Mouse (Mus musculus): ENCODE data around the gene Sspo. TPM values are rescaled to one million over a fixed set of nuclear protein-coding genes. Genes with fewer than 3 reads are reported as not detected.

Gene Sspo
- polyA plus RNA-seq, 1 experiment from 2014 or later, result 0.15 TPM

DNA sequence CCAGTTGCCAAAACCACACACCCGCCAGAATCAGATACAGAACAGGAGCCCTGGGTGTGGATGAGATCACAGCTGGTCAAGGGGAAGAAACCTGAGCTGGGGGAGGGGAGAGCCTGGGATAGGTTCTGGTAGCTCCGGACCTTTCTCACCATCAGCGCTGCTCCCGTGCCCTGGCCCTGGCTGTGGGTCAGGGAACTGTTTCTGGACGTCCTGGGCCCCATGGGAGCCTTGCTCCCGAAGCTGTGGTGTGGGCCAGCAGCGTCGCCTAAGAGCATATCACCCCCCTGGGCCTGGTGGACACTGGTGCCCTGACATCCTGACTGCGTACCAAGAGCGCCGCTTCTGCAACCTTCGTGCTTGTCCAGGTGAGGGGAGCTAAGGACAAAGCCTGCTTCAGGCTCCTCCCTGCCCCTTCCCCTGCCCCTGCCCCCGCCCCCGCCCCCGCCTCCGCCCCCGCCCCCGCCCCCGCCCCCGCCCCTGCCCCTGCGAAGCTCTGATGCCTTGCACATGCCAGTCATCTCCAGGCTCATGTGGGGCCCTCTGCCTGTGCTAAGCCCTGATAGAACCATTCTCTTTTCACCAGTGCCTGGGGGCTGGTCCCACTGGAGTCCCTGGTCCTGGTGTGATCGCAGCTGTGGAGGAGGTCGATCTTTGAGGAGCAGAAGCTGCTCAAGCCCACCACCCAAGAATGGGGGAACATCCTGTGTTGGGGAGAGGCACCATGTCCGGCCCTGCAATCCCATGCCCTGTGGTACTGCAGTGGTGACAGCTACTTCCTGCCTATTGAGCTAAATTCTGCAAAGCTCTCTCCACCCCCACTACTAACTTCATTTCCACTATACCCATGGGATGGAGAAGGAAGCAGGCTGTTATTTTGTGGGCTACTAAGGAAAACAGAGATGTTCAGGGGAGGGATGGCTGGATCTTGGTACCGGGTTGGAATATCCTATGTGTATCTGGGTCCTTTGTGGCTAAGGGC lies 40.0 kb downstream of the Sspo start:
- Histone ChIP-seq H3K27ac (ENCODE audit: low read depth, low read length) (no peak overlapping the region), H3K9me3 (ENCODE audit: control insufficient read depth, low read length) (no peaks in the 10 kb centered on the region), H3K4me2 (ENCODE audit: low read depth) (peak overlapping the region; percentile 39), H3K4me3 (ENCODE audit: low read depth, low read length) (no peak overlapping the region; the same call in 1 of the 2 replicates), H3K27me3 (ENCODE audit: control insufficient read depth, insufficient read depth, low read length) (no peaks in the 10 kb centered on the region), H3K9ac (ENCODE audit: low read length) (peak overlapping the region; percentile 54), H3K4me1 (ENCODE audit: control insufficient read depth, insufficient read depth, low read length) (peaks cover 3% of the 10 kb centered on the region; the same call in 1 of the 2 replicates), H3K36me3 (ENCODE audit: control insufficient read depth, insufficient read depth, low read length) (no peaks in the 10 kb centered on the region)
- peak; percentile 39 for DNase-seq (ENCODE audit: low spot score)
- no peak for ATAC-seq (ENCODE audit: insufficient read depth, low FRiP score, low TSS enrichment)
- WGBS, result 12% methylated on average over 18 of the region's 25 CpGs

- WGBS, result 91% methylated on average over 3 of the region's 3 CpGs
- H3K4me2 ChIP-seq (ENCODE audit: low read depth), result no peak overlapping the region
- DNase-seq (ENCODE audit: low spot score) (no peak), ATAC-seq (ENCODE audit: insufficient read depth, low FRiP score, low TSS enrichment) (no peak)
- H3K36me3 ChIP-seq (ENCODE audit: control insufficient read depth, insufficient read depth, low read length), result no peaks in the 10 kb centered on the region
- no peaks in the 10 kb centered on the region for H3K27me3 ChIP-seq (ENCODE audit: control insufficient read depth, insufficient read depth, low read length)
- no peaks in the 10 kb centered on the region for H3K9me3 ChIP-seq (ENCODE audit: control insufficient read depth, low read length)
- H3K4me3 ChIP-seq (ENCODE audit: low read depth, low read length), result no peak overlapping the region
- no peak overlapping the region for H3K27ac ChIP-seq (ENCODE audit: low read depth, low read length)
- no peak overlapping the region for H3K9ac ChIP-seq (ENCODE audit: low read length)
- H3K4me1 ChIP-seq (ENCODE audit: control insufficient read depth, insufficient read depth, low read length), result peaks cover 3% of the 10 kb centered on the region; the same call in 1 of the 2 replicates
Measured at GRCm38 (mm10) chr6:48489741-48490140, 41.7 kb downstream of the Sspo start.

DNA sequence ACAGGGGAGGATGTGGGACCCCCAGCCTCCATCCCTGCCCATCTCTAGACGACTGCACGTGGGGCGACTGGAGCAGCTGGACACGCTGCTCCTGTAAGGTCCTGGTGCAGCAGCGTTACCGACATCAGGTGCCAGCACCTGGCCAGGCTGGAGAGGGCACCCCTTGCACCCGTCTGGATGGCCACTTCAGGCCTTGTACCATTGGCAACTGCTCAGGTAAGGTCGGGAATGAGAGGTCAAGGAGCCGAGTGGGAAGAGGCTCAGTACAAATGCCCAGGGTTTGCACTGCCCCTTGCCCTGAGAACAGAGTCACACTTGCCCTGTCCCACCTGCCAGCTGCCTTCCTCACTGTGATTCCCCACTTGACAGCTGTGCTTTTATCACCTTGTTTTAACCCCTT lies 43.3 kb downstream of the Sspo start:
- no peak overlapping the region for H3K4me3 ChIP-seq (ENCODE audit: low read depth, low read length)
- no peaks in the 10 kb centered on the region for H3K36me3 ChIP-seq (ENCODE audit: control insufficient read depth, insufficient read depth, low read length)
- H3K9me3 ChIP-seq (ENCODE audit: control insufficient read depth, low read length), result no peaks in the 10 kb centered on the region
- no peaks in the 10 kb centered on the region for H3K27me3 ChIP-seq (ENCODE audit: control insufficient read depth, insufficient read depth, low read length)
- no peak overlapping the region for H3K9ac ChIP-seq (ENCODE audit: low read length)
- no peak overlapping the region for H3K4me2 ChIP-seq (ENCODE audit: low read depth)
- ATAC-seq (ENCODE audit: insufficient read depth, low FRiP score, low TSS enrichment) (no peak), DNase-seq (ENCODE audit: low spot score) (peak; percentile 9)
- no peak overlapping the region for H3K27ac ChIP-seq (ENCODE audit: low read depth, low read length)
- peaks cover 3% of the 10 kb centered on the region; the same call in 1 of the 2 replicates for H3K4me1 ChIP-seq (ENCODE audit: control insufficient read depth, insufficient read depth, low read length)
- 72% methylated on average over 9 of the region's 9 CpGs for WGBS

GRCm38 (mm10) chr6:48493136-48493730 lies 45.2 kb downstream of the Sspo start:
- ATAC-seq (ENCODE audit: insufficient read depth, low FRiP score, low TSS enrichment), result no peak
- no peaks in the 10 kb centered on the region for H3K36me3 ChIP-seq (ENCODE audit: control insufficient read depth, insufficient read depth, low read length)
- H3K27me3 ChIP-seq (ENCODE audit: control insufficient read depth, insufficient read depth, low read length), result no peaks in the 10 kb centered on the region
- H3K4me2 ChIP-seq (ENCODE audit: low read depth), result no peak overlapping the region
- no peak overlapping the region for H3K4me3 ChIP-seq (ENCODE audit: low read depth, low read length)
- DNase-seq (ENCODE audit: low spot score), result peak; percentile 9
- H3K4me1 ChIP-seq (ENCODE audit: control insufficient read depth, insufficient read depth, low read length), result 0 out of 2 replicates have a peak, but pooled peaks cover 1% of the 10 kb centered on the region
- no peaks in the 10 kb centered on the region for H3K9me3 ChIP-seq (ENCODE audit: control insufficient read depth, low read length)
- WGBS, result 9% methylated on average over 8 of the region's 8 CpGs
- H3K27ac ChIP-seq (ENCODE audit: low read depth, low read length), result no peak overlapping the region
- H3K9ac ChIP-seq (ENCODE audit: low read length), result no peak overlapping the region

- Histone ChIP-seq H3K4me1 (ENCODE audit: control insufficient read depth, insufficient read depth, low read length) (no peaks in the 10 kb centered on the region), H3K9ac (ENCODE audit: low read length) (no peak overlapping the region), H3K9me3 (ENCODE audit: control insufficient read depth, low read length) (no peaks in the 10 kb centered on the region), H3K4me3 (ENCODE audit: low read depth, low read length) (no peak overlapping the region), H3K4me2 (ENCODE audit: low read depth) (no peak overlapping the region), H3K27ac (ENCODE audit: low read depth, low read length) (no peak overlapping the region), H3K27me3 (ENCODE audit: control insufficient read depth, insufficient read depth, low read length) (no peaks in the 10 kb centered on the region), H3K36me3 (ENCODE audit: control insufficient read depth, insufficient read depth, low read length) (no peaks in the 10 kb centered on the region)
- WGBS, result 91% methylated on average over 4 of the region's 4 CpGs
- no peak for ATAC-seq (ENCODE audit: insufficient read depth, low FRiP score, low TSS enrichment)
- DNase-seq (ENCODE audit: low spot score), result no peak
Measured at GRCm38 (mm10) chr6:48497521-48497920, 49.5 kb downstream of the Sspo start.

DNA sequence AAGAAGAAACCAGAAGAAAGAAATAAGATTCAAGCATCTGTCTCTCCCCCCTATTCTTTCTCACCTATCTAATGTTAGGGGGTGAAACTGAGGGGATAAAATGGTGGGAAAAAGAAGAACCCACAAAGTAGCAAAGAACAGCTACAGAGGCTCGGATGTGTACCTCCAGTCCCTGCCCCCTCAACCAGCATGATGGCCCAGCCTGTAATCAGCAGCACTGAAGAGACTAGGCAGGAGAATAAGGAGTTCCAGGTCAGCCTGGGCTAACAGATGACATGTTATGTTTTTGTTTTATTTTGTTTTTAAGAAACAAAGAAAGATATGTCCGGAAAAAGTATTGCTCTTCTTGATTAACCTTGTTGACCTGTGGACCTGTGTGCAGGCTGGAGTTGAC lies 55.8 kb downstream of the Sspo start:
- H3K4me3 ChIP-seq (ENCODE audit: low read depth, low read length), result peak overlapping the region; percentile 70
- H3K4me2 ChIP-seq (ENCODE audit: low read depth), result no peak overlapping the region; the same call in 1 of the 2 replicates
- DNase-seq (ENCODE audit: low spot score) (no peak), ATAC-seq (ENCODE audit: insufficient read depth, low FRiP score, low TSS enrichment) (peak; percentile 42; the same call in 1 of the 2 replicates)
- no peaks in the 10 kb centered on the region for H3K36me3 ChIP-seq (ENCODE audit: control insufficient read depth, insufficient read depth, low read length)
- H3K9ac ChIP-seq (ENCODE audit: low read length), result no peak overlapping the region
- H3K27ac ChIP-seq (ENCODE audit: low read depth, low read length), result no peak overlapping the region
- WGBS, result 12% methylated on average over 2 of the region's 2 CpGs
- H3K27me3 ChIP-seq (ENCODE audit: control insufficient read depth, insufficient read depth, low read length), result no peaks in the 10 kb centered on the region
- H3K4me1 ChIP-seq (ENCODE audit: control insufficient read depth, insufficient read depth, low read length), result no peaks in the 10 kb centered on the region
- H3K9me3 ChIP-seq (ENCODE audit: control insufficient read depth, low read length), result no peaks in the 10 kb centered on the region

DNA sequence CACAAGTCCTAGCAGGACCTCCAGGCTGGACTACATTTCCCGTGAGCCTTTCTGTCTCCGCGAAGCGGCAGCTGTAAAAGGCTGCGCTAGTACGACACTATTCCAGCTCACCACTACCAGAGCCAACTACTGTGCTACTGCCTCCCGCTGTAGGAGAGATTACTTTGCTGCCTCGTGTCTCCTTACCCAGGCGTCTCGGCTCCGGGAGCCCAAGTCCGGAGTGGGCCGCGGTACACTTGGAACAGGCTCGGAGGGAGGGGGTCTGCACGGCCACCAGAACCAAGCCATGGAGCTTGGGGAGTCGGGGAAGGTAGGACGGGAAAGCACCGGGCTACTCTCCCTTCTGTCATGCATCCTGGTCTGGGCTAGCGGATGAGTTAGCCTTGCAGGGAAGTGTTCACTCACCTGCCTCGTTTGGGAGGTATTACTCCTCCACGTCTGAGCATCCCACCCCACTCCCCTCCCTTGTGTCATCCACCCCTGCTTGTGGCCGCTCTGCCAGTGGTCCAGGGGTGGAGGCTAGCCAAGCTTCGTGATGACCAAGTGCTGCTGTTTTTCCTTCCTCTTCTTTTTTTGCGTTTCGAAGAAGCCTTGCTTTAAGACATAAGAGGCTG lies 56.3 kb downstream of the Sspo start:
- 1% methylated on average over 26 of the region's 26 CpGs for WGBS

GRCm38 (mm10) chr6:48508087-48508486 lies 60.1 kb downstream of the Sspo start:
- ATAC-seq (ENCODE audit: insufficient read depth, low FRiP score, low TSS enrichment) (no peak), DNase-seq (ENCODE audit: low spot score) (no peak)
- Histone ChIP-seq H3K4me2 (ENCODE audit: low read depth) (no peak overlapping the region), H3K4me3 (ENCODE audit: low read depth, low read length) (no peak overlapping the region), H3K36me3 (ENCODE audit: control insufficient read depth, insufficient read depth, low read length) (peaks cover 5% of the 10 kb centered on the region), H3K4me1 (ENCODE audit: control insufficient read depth, insufficient read depth, low read length) (no peaks in the 10 kb centered on the region), H3K9ac (ENCODE audit: low read length) (no peak overlapping the region), H3K9me3 (ENCODE audit: control insufficient read depth, low read length) (no peaks in the 10 kb centered on the region), H3K27ac (ENCODE audit: low read depth, low read length) (no peak overlapping the region), H3K27me3 (ENCODE audit: control insufficient read depth, insufficient read depth, low read length) (no peaks in the 10 kb centered on the region)
- 86% methylated on average over 4 of the region's 4 CpGs for WGBS

More for the DNA sequence above, 56.3 kb downstream of the Sspo start:
- Histone ChIP-seq H3K27me3 (ENCODE audit: control insufficient read depth, insufficient read depth, low read length) (no peaks in the 10 kb centered on the region), H3K36me3 (ENCODE audit: control insufficient read depth, insufficient read depth, low read length) (no peaks in the 10 kb centered on the region), H3K9me3 (ENCODE audit: control insufficient read depth, low read length) (no peaks in the 10 kb centered on the region), H3K4me2 (ENCODE audit: low read depth) (peak overlapping the region; percentile 88), H3K4me1 (ENCODE audit: control insufficient read depth, insufficient read depth, low read length) (no peaks in the 10 kb centered on the region), H3K9ac (ENCODE audit: low read length) (peak overlapping the region; percentile 70), H3K27ac (ENCODE audit: low read depth, low read length) (0 out of 2 replicates have a peak overlapping the region, but pooled peaks have one; percentile 14), H3K4me3 (ENCODE audit: low read depth, low read length) (peak overlapping the region; percentile 70)
- peak; percentile 91 for ATAC-seq (ENCODE audit: insufficient read depth, low FRiP score, low TSS enrichment)
- DNase-seq (ENCODE audit: low spot score), result peak; percentile 68

Measured in neural tube, embryonic 11.5 days (tissue).